Mouse (Mus musculus) erythroid progenitor cell, adult 5-6 weeks (primary cell): Measurements from ENCODE around the gene Sema6d. TPM values are rescaled to one million over a fixed set of nuclear protein-coding genes. Genes with fewer than 3 reads are reported as not detected.

Source experiments
- ATAC-seq: replicated peaks from 2 replicates; pipeline ENCODE4 v1.8.0; 2016; ENCODE audit warnings: moderate number of reproducible peaks, mild to moderate bottlenecking, moderate TSS enrichment, inconsistent platforms; ENCODE audit not compliant: poor library complexity, low FRiP score, severe bottlenecking
- total RNA-seq, 2 experiments: library from RNA; stranded (forward) in 1 of 2; stranded (reverse) in 1 of 2; fragments of 150-400 nt in 1 of 2; fragments of 186-747, 209-891 nt in 1 of 2; gene quantifications; 2 replicates each; pipeline versions ENCODE4 v1.2.3 to v1.2.4; 2015 to 2017; ENCODE audit warnings: low replicate concordance in 2 of 2

The Sema6d gene
- 1.4 and 5.0 TPM in 2 replicates for total RNA-seq (2015; ENCODE audit: low replicate concordance)
- 1.0 and 1.3 TPM in 2 replicates for total RNA-seq (2017; ENCODE audit: low replicate concordance)

DNA sequence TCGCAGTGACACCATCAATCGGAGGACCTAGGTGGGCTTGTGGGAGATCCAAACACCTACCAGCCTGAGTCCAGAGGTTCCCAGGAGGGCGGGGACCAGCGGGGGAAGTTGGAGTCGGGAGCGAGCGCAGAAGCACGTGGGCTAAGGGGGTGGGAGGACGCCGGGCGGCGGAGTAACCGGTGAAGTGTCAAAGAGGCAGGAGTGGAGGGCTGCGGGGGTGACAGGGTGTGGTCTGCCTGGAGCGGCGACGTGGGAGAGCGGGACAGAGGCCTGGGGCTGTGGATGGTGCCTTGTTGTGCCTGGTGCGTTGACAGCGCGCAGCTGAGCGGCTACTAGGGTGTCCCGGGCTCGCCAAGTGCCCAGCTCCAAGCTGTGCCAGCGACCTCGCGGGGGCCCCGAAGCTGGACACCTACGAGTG lies at the start of gene Sema6d:
Gene Sema6d, plus strand, starts transcription at position 157 of the 418 bp plus-strand sequence.
- ATAC-seq, result no peak

- ATAC-seq, result no peak
Observed at GRCm38 (mm10) chr2:124059910-124060309, 29.9 kb upstream of the Sema6d start.

DNA sequence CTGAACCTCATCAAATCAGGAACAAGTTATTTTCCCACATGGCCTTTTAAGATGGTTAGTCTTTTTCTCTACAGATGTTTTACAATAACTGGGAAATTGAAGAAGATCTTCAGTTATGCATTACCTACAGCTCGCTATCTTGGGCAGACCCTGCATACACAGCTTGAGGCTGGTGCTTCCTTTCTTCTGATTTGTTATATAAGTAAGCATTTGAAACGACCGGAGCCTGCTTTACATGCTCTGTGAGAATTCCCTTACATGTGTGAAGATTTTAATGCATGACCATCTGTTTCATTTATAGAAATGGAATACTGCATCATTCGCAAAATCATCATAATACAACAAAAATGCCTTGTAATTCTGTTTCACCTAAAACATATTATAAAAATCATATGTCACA lies 21.4 kb upstream of the Sema6d start:
- ATAC-seq, result no peak

GRCm38 (mm10) chr2:124070664-124071063 lies 19.1 kb upstream of the Sema6d start:
- ATAC-seq, result no peak

GRCm38 (mm10) chr2:124071380-124071779 lies 18.4 kb upstream of the Sema6d start:
- no peak for ATAC-seq

- no peak for ATAC-seq
Observed at GRCm38 (mm10) chr2:124090231-124091141, 717 bp downstream of the Sema6d start.

DNA sequence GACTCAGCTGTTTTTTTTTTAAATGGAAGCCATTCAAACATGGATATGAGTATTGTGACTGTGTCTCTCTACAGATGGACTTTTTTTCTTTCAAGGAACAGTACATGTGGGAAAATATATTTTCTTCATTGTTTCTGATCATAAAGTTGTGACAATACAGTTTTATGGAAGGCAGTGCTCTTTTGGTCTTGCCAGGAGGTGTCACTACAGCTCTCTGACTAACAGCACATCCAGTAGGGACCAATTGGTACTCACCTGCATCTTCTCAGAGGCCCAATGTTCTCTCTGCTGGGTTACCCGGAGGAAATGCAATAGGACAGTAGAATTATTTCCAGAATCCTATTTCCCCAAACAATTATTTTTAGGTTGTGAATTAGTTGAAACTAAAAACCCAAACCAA lies 9.9 kb downstream of the Sema6d start:
- no peak for ATAC-seq

DNA sequence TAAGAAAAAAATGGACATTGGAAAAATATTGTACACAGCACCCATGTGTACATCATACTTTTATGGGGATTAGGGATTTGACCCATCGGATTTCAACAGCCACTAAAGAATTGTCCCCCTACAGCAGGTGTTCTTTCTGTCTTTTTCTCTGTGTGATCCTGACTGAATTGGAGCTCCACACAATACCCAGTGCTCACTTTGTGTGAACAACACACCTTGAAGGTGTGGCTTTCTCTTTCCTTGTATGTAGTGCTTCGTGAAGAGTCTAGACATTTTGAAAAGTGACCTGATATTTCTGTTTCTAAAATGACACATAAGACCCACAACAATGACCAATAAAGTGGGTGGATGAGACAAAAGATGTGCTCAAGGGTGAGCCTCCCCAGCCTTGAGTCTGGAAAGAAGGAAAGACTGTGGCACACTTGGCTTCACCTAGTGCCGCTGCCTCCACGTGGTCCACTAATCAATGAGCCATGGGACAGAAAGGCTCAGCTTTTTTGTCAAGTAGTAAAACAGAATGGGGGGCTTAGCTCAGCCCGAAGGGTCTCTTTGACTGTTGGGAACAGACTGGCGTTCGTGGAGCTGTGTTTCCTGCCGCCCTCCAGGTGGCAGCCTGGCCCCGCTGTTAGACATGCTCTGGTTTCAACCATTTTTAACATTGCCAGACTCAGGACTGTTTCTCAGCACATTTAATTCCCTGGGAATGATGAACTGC lies 10.9 kb downstream of the Sema6d start:
- ATAC-seq, result no peak

- no peak for ATAC-seq
Observed at GRCm38 (mm10) chr2:124101201-124101517, 11.4 kb downstream of the Sema6d start.

DNA sequence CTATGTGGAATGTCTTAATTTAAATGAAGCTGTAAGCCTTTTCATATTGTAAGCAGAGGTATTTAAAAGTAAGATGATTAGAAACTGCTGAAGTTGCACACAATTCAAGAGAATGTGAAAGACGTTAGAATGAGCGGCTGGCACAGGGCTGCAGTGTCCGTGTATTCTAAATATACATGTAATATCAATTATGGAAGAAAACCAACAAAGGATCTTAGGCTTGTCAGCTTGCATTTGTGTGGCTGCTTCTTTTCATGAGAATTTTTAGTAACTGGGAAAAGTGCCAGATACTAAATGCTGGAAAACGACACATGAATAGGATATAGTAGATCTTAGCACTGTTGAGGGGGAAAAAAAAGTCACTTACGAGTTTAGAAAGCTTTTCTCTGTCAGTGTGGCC lies 11.8 kb downstream of the Sema6d start:
- ATAC-seq, result no peak

GRCm38 (mm10) chr2:124103277-124103676 lies 13.5 kb downstream of the Sema6d start:
- ATAC-seq, result no peak

DNA sequence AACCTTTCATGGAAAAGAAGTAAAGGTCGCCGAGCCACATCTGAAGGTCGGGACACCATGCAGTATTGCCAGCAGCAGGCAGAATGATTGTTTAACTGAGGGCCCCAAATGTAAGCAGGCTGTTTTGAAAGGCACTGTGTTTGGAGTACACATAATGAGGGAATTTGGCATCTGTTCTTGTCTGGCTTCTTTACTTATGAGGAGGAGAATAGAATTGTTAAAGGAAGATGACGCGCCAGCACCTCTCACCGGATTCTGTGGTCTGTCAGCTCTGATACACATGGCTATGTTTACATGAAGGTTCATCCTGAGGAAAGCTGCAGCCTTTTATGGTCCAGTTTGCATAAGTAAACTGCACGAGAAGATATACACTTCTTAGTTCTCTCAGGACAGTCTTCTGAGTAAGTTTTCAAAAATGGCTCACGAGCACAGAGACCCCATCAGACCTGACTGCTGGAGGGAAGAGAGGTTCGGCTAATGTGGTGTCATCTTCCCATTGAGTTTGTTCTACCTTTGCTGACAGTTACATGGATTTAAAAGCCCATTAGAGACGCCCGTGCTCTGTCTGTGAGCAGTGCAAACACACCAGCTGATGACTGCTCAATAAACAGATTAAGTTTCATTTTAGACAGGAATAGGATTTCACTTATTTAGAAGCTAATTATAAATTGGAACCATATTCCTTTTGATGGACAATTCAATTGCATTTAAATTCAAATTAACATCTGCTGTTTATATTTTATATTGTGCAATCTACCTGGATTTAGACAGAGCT lies 28.9 kb downstream of the Sema6d start:
- no peak for ATAC-seq

DNA sequence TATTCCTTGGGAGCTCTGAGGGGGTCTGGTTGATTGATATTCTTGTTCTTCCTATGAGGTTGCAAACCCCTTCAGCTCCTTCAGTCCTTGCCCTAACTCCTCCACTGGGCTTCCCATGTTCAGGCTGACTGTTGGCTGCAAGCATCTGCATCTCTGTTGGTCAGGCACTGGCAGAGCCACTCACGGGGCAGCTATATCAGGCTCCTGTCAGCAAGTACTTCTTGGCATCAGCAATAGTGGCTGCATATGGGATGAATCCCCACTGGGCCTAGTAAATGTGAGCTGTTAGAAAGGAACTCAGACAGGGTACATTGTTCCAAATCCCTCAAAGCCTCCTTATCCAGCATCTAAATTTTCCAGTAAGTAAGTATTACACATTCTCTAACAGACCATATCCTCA lies 30.6 kb downstream of the Sema6d start:
- no peak for ATAC-seq

GRCm38 (mm10) chr2:124121539-124121938 lies 31.8 kb downstream of the Sema6d start:
- no peak for ATAC-seq

- ATAC-seq, result no peak
Observed at GRCm38 (mm10) chr2:124125504-124125903, 35.7 kb downstream of the Sema6d start.

DNA sequence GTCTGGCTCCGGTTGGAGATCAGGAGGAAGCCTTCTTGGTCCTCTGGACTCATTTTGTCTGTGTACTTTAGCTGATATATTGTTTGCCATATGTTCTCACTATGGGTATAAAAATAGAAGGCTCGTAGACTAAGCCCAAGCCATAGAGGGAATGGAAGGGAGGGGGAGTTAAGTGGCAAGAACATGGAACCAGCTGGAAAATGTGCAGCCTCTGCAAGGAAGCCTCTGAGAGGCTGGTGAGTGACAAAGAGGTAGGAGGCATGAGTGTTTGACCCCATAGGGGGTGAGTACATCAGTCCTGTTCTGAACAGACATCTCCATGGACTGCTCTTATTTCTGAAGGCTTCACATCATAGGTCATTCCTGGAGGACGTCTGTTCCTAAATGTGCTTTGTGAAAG lies 37.1 kb downstream of the Sema6d start:
- no peak for ATAC-seq

- ATAC-seq, result no peak
Observed at GRCm38 (mm10) chr2:124130876-124131275, 41.1 kb downstream of the Sema6d start.

DNA sequence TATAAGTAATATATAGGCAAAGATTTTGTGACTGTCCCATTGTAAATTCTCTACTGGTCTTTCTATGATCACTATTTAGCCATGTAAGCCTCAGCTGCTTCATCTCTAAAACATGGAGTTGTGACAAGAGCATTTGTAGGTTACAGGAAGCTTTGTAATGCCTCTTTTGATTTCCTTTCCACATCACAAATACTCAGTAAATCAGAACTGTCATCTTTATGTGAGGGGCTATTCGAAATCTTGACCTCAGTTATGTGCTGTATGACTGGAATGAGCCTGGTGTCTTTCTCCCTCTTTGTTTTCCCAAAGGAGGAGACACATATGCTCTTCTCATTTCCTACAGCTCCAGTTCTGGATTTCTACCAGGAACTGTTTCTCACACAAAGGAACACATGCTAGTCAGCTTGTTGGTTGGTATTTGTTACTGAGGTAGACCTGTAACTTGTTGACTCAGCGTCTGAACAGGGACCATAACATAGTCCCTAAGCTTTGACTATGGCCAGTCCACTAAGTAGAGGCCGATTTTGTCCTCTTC lies 51.8 kb downstream of the Sema6d start:
- no peak for ATAC-seq

DNA sequence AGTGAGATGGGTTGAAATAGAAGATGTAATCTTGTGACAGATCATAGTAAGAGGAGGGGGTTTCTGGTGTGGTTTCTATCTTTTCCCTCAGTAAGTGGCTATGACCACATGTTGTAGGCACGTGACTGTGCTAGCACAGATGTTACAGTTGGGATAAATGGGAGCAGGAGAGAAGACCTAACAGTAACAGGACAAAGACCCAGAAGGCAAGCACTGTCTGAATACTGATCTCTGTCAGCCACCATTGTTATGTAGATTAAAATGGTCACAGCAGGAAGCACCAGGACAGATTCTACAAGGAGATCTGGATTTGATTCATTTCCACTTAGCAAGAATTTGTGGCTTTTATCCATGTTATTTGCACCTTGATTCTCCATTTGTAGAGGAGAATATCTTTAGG lies 55.8 kb downstream of the Sema6d start:
- ATAC-seq, result no peak

DNA sequence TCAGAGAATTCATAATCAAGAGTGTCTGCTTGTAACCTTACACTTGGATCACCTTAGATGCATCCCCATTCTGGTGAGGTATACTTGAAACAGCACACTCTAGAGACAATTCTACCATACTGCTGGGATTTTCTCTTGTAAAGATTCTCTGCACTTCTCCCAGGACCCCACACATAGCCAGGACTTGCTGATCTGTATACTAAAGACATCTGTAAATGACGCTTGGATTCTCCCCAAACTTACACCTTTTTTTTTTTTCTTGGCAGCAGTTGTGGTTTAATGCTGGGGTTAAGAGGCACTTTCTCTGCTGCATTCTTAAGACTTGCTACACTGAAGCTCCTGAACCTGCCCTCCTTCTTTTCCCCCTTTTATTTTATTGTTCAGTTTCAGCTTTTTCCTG lies 68.4 kb downstream of the Sema6d start:
- ATAC-seq, result no peak
